Mouse (Mus musculus) heart, postnatal 25 days (tissue): ENCODE measurements at regions not wholly inside any gene's neighbourhood (a gene's known extent, or its start where the extent isn't known, plus 50 kb on each side); places are given as distances from the start of the nearest gene placed in this dataset.

Experiments
- DNase-seq: peaks from one replicate; pipeline ENCODE4 v3.0.0; 2022; ENCODE audit warnings: low spot score
- intact Hi-C: fragments of 180-260 bp; cut with DNase I; formaldehyde crosslinking; loops from one replicate; pipeline ENCODE4 v1.15.1; 2025

DNA sequence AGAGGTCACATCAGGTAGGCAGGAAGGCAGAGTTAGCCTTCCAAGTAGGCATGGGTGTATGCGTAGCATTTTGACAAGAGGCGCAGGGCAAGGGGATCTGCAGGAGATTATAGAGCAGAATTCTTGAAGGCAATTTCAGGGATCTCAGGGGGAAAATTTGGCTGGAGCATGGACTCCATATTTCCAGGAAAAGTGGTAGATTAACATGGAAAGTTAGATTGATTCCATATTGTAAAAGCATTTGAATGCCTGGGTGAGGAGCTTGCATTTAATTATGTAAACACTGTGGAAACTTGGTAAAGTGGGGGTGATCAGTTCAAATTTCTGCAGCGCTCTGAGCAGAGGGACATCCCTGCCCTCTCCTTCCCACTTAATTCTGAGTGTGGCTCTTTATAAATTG lies 146.7 kb downstream of the Pax3 start:
- intact Hi-C loops: no loop called here
- DNase-seq: no peak

DNA sequence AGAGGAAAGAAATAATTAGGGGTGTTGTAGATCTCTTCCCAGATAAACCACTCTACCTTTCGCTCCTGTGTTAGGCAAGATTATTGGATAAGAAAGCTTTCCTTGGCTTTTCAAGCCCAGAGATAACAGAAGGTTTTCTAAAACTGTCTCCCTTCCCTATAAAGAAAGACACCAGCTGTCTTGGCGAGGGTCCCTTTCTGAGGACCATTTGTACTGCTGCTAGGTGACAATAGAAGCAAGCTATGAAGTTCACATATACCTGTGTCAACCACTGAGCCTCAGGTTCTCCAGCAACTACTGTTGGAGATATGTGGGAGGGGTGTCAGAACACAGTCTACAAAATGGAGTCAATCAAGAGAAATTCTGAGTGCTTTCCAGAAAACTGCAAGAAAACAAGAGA lies 164.6 kb downstream of the Pax3 start:
- intact Hi-C loops: no loop called here
- DNase-seq: no peak

DNA sequence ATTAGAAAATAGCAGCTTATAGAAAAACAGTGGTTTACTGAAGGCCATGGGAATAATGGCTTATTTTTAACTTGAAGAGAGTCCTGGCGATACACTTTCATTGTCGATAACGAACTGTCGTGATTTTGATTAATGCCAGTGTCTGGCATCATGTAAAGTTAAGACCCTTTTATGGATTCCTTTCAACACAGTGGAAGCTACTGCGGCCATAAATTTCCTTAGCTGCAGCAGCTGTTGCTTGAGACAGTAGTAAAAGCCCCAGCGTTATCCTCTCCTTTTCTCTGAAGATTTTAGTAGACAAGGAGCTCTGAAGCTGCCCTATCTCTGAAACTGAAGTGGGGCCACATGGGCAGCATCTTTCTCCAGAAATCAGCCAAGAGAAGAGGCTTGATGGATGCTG lies 175.2 kb downstream of the Pax3 start:
- intact Hi-C loops: no loop called here
- no peak for DNase-seq

DNA sequence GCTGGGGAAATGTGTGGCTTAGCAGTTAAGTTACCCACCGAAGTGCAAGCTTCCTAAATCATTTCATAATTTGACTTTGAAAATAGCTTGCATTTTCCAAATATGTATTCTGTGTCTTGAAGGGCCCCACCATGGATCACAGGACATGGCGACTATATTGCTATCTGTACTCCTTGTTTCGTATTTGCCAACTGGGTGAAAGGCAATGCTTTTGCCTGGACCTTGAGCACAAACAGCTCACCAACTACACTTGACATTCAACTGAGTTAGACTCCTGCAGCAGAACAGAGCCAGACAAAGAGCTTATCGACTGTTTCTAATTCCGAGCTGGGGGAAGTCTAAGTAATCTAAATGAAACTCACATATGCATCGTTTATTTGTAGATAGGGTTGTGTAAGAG lies 175.9 kb downstream of the Pax3 start:
- no peak for DNase-seq

DNA sequence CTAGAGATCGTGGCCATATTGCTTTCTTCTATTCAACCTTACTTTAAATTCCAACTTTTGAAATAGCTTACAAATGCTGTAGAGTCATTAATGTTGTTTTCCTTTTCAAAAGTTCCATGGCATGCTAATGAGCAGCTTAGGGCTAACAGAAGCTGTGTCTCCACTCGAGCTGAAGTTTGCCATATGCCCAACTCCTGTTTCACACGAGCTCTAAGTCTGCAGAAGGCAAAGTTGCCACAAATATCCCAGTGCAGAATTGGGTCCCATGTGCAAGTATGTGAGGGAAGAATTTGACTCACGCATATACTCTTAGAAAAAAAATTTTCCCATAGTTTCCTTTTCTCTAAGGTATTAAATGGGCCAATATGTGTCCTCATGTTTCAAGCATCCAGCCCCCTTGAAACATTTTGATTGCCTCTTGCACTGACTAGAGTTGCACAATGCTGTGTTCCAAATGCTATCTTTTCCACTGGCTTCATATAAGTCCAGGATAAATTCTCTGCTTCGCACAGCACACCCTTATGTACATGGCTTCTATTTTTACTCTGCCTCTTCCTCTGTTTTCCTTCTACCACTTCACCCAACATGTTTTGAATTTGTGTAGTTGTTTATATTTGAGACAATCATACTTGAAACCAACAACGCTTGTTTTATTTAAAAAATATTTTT lies 178.9 kb downstream of the Pax3 start:
- DNase-seq: no peak
- intact Hi-C loops: no loop called here

More for the DNA sequence above, 175.9 kb downstream of the Pax3 start:
- intact Hi-C loops: no loop called here

DNA sequence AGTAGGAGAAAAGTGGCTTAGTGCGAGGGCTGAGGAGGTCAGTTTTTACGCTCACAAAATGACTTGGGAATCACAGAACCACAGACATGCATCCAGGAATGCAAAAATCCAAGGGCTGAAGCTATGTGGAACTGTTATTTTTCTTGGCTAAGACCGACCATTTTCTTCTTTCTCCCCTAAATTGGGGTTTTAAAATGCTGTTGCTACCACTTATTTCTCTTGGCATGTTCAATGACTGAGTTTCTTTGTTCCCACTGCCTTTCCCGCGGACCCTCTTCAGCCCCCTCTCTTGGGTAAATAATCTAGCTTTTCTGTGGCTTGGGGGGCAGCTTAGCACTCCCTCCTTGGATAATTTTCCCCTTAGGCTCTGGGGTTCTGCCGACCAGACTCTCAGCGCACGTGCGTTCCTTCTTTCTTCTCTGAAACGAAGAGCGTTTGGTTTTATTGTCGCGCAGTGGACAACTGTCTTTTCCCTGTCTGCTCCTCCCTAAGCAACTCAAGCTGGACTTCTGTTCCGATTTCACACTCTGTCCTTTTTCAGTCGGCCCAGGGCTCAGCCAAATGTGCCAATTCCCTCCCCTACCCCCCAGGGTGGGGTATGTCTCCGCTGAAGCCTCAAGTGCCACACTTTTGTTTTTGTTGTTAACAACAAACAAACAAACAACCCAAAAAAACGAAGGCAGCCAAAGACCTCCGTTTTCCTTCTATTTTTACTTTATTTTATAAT lies 180.2 kb downstream of the Pax3 start:
- intact Hi-C loops: no loop called here
- no peak for DNase-seq

DNA sequence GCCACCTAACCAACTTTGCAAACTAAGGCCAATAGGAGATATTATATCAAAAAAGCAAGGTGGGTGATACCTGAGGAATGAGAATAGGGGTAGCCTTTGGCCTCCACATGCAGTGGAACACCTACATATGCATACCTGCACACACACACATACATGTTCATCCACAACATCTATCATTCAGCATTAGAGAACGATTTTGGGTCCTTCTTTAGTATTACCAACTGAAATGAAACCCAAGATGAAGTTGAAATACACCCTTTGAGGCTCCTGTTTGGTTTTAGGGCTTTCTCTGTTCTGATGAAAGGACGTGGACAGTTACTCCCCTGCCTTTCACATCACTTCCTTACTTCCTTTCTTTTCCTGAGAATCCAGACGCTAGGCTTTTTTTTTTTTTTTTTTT lies 180.9 kb downstream of the Pax3 start:
- no peak for DNase-seq
- intact Hi-C loops: no loop called here

DNA sequence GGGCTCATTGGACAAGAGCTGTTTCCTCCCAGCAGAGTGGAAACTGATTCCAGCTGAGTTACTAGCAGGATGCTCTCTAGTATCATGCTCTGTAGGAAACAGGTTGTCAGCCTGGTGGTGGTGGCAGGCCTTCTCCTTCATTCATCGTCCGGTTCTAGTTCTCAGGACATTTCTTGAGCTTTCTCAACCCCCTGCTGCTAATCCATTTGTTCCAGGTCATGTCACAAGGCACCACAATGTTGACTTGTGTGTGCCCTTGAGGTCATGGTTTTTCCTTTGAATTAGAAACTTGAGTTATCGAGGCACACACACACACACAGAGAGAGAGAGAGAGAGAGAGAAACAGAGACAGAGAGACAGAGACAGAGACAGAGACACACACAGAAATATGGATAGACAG lies 183.5 kb downstream of the Pax3 start:
- intact Hi-C loops: no loop called here
- no peak for DNase-seq

DNA sequence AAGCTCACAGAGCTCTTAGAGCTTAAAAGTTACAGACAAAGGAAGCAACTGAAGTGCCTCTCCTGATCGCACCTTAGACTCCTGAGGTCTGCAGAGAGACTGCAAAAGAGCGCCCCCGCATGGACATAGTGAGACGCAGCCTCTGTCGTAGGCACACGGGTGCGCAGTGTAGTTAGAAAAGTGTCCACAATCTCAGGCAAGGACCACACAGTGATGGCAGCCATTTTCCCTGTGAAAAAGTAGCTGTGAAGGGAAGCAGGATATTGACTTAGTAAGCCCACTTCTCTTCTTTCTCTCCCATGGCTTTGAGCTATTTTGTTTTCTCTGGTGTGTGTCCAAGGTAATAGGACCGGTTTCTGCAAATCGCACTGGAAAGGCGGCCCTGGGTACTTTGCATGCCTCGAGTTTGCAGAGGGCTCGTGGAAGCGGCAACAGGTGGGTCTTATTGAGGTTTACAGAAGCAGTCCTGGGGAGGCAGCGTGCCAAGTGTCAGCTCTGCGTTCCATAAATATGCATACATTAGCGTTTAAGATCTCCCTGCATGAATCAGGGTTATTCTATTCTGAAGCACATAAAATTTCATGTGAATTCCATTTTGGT lies 188.0 kb downstream of the Pax3 start:
- no peak for DNase-seq
- intact Hi-C loops: no loop called here

DNA sequence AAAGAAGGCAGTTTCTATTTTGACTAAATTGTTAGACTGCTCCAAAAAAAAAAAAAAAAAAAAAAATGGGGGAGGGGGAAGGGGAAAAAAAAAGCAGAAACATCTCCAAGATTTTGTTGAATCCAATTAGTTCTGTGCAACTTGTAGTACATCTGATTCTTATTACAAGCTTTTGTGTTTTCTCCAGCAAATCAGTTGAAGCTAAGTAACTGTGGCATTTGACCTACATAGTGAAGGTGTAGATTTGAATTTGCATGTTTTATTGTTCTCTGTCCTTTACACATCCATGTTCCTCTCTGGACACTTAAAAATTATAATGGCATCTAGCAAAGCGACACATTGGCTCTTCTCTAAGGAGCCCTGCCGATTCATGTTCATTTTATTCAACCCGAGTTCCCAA lies 192.6 kb downstream of the Pax3 start:
- no peak for DNase-seq
- intact Hi-C loops: no loop called here

DNA sequence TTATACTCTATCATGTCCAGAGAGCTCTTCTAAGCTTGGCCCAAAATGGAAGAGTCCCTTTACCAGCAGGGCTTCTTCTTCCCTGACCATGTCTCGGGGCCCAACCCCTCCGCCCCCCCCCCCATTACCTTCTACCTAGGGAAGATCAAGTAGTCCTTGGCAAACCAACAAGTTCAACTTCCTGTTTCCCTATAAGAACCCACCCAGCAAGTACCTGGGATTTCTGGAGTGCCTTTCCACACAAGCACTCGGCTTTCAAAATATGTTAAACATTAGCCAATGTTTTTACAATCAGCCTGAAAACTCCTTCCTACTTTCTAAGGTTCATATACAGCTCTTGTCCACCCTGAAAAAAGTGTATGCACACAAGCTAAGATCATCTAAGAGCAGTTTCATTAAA lies 198.2 kb downstream of the Pax3 start:
- intact Hi-C loops: no loop called here
- DNase-seq: no peak

DNA sequence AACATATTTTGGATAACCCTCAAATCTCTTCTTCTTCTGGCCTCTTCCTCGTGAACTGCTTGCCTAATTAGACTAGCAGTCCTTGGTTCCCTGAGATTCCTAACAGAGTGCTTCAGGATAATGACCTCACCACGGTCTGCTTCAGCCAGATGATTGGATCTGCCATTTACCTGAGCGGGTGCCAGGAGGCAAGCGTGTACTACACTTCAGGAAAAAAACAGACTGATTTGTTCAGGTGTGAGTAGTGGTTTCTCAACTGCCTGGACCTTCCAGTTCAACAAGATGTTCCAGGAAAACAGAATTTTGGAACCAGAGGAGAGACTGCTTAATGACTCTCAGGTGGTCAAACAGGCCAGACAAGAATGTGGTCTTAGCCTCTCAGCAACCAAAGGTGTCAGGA lies 215.4 kb downstream of the Pax3 start:
- DNase-seq: no peak
- intact Hi-C loops: no loop called here

DNA sequence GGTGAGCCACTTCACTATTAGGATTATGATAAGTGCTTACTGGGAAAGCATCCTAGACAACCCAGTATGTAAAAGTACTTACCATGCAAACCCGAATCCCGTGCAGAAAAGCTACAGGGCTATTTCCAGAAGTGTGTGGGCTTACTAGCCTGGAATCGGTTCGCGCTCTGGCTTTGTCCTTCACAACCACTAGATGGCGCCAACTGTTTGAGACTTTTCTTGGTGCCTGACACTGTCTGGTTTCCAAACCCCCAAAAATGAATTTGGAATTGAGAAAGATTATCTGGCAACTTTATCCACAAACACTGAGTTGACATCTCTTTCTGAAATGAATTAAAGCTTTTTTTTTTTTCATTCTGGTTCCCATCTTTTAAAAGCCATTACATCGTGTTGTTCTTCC lies 218.2 kb downstream of the Pax3 start:
- no peak for DNase-seq
- intact Hi-C loops: loop anchor here (1.0 to 2.0 kb wide), 2 partner anchors 440 to 476 kb away; no protein-coding TSS in a partner anchor

DNA sequence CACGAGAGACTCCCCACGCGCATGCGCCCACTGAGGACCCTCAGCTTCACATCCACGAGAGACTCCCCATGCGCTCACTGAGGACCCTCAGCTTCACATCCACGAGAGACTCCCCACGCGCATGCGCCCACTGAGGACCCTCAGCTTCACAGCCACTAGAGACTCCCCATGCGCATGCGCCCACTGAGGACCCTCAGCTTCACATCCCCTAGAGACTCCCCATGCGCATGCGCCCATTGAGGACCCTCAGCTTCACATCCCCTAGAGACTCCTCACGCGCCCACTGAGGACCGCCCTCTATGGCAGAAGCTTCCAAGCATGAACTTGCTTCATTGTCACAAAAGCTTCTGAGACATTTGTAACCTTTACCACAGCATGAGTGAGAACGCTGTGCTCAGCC lies 221.0 kb downstream of the Pax3 start:
- no peak for DNase-seq
- intact Hi-C loops: no loop called here

DNA sequence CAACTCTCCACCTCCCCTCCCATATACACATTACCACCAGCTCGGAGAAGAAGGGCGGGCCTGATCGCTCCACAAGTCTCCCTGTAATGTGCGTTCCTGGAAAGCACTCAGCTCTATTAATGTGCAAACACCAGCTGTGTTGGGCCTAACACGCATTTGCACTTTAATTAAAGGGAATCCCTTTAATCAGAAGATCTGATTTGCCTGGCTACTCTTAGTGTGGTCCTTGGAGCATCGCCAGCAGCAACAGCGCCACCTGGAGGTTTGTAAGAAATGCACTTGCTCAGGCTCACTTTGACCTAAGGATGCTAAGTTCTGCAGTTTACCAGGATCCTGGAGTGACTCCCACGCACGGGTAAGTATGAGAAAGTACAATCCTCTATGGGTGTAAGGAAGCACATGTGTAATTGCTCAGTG lies 224.6 kb downstream of the Pax3 start:
- intact Hi-C loops: loop anchor here (2.0 kb wide), 1 partner anchor 30 kb away; no protein-coding TSS in a partner anchor

DNA sequence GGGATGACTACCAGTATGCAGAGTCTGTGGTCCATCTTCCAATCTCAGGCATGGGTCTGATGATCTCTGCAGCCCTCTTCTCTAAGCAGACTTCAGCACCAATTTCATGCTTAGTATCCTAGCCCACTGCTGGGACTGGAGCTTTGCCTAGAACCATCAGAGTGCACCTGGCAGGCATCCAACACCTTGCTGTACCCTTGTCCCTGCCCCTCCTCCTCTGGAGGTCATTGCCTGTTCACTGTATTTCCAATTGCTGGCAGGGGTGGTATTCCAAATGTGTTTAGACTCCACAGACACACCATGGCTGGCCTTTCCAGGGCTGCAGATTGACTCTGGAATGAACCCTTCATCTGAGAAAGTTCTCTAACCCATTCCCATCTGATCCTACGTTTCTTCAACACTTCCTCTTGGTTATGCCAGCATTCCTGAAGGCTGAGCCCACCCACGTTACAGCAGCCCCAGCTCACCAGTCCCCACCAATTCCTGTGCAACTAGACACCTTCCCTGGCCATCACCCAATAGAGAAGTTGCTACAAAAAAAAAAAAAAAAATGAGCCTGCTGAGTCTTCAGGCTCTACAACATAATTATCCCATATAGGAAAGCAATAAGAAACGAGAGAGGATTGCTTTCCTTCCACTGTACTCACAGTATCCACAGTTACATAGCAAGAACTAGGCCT lies 232.1 kb downstream of the Pax3 start:
- intact Hi-C loops: no loop called here
- no peak for DNase-seq

More for the DNA sequence above, 224.6 kb downstream of the Pax3 start:
- DNase-seq: no peak

DNA sequence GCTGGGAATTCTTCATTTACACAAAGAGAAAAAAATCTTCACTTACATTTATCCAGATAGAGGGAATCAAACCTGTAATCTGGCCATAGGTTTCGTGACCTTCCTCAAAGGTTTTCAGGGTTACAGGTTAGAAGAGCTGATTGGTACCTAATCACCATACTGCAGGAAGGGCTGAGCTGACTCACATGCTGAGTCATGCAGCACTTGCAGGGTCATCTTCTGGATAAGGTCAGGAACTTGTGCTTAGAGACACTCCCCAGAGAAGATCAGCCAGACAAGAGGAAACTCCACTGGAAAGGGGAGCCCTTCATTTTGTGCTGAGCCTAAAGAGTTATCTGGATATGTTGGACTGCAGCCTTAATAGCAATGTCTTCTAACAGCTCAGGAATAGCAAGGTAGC lies 237.6 kb downstream of the Pax3 start:
- intact Hi-C loops: no loop called here

DNA sequence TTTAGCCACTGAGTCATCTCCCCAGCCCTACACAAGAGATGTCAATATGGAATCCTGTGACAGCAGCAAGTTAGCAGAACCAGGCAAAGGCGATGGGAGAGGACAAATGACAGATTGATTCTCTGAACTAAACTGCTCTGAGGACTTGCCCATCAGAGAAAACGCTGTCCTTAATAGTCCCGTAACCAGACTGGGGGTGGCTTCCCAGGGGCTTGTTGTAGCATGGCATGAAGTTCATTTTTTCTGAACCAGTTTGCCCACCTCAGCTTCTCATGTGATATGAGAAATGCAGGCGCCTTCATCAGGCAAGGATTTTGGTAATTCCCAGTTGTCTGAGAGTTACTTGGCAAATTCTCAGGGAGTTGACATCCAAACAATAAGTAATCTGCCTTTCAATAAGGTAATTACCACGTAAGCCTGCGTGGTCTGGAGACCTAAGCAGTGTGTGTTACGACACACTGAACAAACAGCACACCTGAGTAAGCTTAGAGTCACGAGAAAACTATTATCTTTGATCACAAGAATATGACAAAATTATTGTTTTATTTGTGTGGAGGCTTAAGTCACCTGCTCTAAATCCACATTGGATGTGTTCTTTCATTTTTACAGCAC lies 239.7 kb downstream of the Pax3 start:
- DNase-seq: no peak

More for the DNA sequence above, 237.6 kb downstream of the Pax3 start:
- no peak for DNase-seq

DNA sequence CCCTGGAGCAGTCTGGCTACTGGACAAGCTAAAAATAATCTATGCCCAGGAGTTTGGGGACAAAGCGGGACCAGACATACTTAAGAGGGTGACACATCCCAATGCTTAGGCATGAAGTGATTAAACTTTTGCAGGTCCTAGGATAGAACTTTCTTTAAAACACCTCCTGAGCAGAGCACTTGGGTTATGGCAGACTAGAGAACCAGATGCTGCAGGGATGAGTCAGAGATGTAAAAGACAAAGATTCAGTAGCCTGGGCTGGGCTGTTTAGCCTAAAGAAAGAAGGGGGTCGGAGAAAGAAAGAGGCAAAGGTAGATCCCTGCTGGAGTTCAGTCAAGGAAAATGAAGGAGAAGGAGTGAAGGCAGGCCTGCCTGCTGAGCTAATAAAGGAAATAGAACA lies 249.0 kb downstream of the Pax3 start:
- intact Hi-C loops: loop anchor here (10.0 kb wide), 1 partner anchor 467 kb away; no protein-coding TSS in a partner anchor
- no peak for DNase-seq

More for the DNA sequence above, 239.7 kb downstream of the Pax3 start:
- intact Hi-C loops: no loop called here

DNA sequence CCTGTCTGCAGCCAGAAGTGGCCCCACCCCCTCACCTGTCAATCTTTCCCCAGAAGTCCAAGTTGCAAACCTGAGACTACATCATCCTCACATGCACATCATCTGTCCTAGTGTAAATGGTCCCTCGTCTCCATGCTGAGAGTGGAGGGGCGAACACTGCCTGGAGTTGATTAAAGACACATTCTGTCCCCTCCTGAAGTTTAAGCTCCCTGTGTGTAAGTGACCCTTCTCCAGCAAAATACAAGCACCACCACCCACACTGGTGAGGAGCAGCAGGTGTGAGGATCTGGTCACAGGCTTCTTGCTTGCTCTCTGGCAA lies 252.6 kb downstream of the Pax3 start:
- intact Hi-C loops: loop anchor here (10.0 kb wide), 1 partner anchor 471 kb away; no protein-coding TSS in a partner anchor
- DNase-seq: no peak
